Mouse (Mus musculus) megakaryocyte, embryonic 14.5 days (primary cell): ENCODE results near the gene Pnpla1.

Experiments used
- FLI1 ChIP-seq: IDR thresholded peaks from 2 replicates; pipeline ENCODE4 v1.6.1; 2012; ENCODE audit warnings: low read length, inconsistent platforms, mixed read lengths
- GATA1 ChIP-seq: IDR thresholded peaks from 3 replicates; pipeline ENCODE4 v1.6.1; 2012; ENCODE audit warnings: mixed read lengths, low read length, inconsistent platforms, borderline replicate concordance

- no peak for TF ChIP-seq GATA1
- no peak for TF ChIP-seq FLI1
These were observed 41.1 kb upstream of the Pnpla1 start for GRCm38 (mm10) chr17:28816875-28817811.
